Mouse (Mus musculus): ENCODE results near the gene Ppil1. TPM values are rescaled to one million over a fixed set of nuclear protein-coding genes. Genes with fewer than 3 reads are reported as not detected.

Ppil1 gene
- 101 and 104 TPM in 2 replicates for polyA plus RNA-seq (2015; fragmentation: Nextera tagmentation; extraction: Ambion mirVana)

GRCm38 (mm10) chr17:29263840-29264633 lies at the start of gene Ppil1:
TSS of gene Ppil1 (minus strand) at chr17:29264186.
- 8% methylated on average over 38 of the region's 38 CpGs for WGBS
- ATAC-seq (replicated peaks; ENCODE audit: extremely low read depth, insufficient read depth, low FRiP score): peak; percentile 77
- H3K9ac ChIP-seq (ENCODE audit: low read length): peak within 1 kb of the TSS; percentile 86
- H3K27ac ChIP-seq (ENCODE audit: low read length): peak within 1 kb of the TSS; percentile 99
- peak within 1 kb of the TSS; percentile 73 for H3K4me2 ChIP-seq (ENCODE audit: low read depth, low read length)
- no peaks in the 10 kb centered on the region for H3K27me3 ChIP-seq (ENCODE audit: control insufficient read depth, insufficient read depth, low read length)
- H3K9me3 ChIP-seq (replicated peaks; ENCODE audit: control insufficient read depth, low read length): no peaks in the 10 kb centered on the region
- peak within 1 kb of the TSS; percentile 73 for H3K4me3 ChIP-seq (ENCODE audit: low read length)
- peaks cover 29% of the 10 kb centered on the region for H3K4me1 ChIP-seq (ENCODE audit: control insufficient read depth, insufficient read depth, low read length)
- H3K36me3 ChIP-seq (ENCODE audit: control insufficient read depth, insufficient read depth): peaks cover 7% of the 10 kb centered on the region; the same call in 1 of the 2 replicates

GRCm38 (mm10) chr17:29313300-29313699 lies 49.3 kb upstream of the Ppil1 start:
- ATAC-seq (replicated peaks; ENCODE audit: extremely low read depth, insufficient read depth, low FRiP score): no peak
- no peak overlapping the region for H3K9ac ChIP-seq (ENCODE audit: low read length)
- H3K4me3 ChIP-seq (ENCODE audit: low read length): no peak overlapping the region
- H3K36me3 ChIP-seq (ENCODE audit: control insufficient read depth, insufficient read depth): 0 out of 2 replicates have a peak, but pooled peaks cover 3% of the 10 kb centered on the region
- H3K9me3 ChIP-seq (replicated peaks; ENCODE audit: control insufficient read depth, low read length): peaks cover 6% of the 10 kb centered on the region
- H3K4me2 ChIP-seq (ENCODE audit: low read depth, low read length): no peak overlapping the region
- H3K27me3 ChIP-seq (ENCODE audit: control insufficient read depth, insufficient read depth, low read length): no peaks in the 10 kb centered on the region
- no peaks in the 10 kb centered on the region for H3K4me1 ChIP-seq (ENCODE audit: control insufficient read depth, insufficient read depth, low read length)
- no peak overlapping the region for H3K27ac ChIP-seq (ENCODE audit: low read length)

GRCm38 (mm10) chr17:29312082-29312481 lies 48.1 kb upstream of the Ppil1 start:
- 86% methylated on average over 2 of the region's 2 CpGs for WGBS
- Histone ChIP-seq H3K4me3 (ENCODE audit: low read length) (no peak overlapping the region), H3K4me1 (ENCODE audit: control insufficient read depth, insufficient read depth, low read length) (no peaks in the 10 kb centered on the region), H3K27me3 (ENCODE audit: control insufficient read depth, insufficient read depth, low read length) (no peaks in the 10 kb centered on the region), H3K27ac (ENCODE audit: low read length) (no peak overlapping the region), H3K4me2 (ENCODE audit: low read depth, low read length) (no peak overlapping the region), H3K9ac (ENCODE audit: low read length) (no peak overlapping the region), H3K9me3 (replicated peaks; ENCODE audit: control insufficient read depth, low read length) (peaks cover 6% of the 10 kb centered on the region), H3K36me3 (ENCODE audit: control insufficient read depth, insufficient read depth) (0 out of 2 replicates have a peak, but pooled peaks cover 3% of the 10 kb centered on the region)
- ATAC-seq (replicated peaks; ENCODE audit: extremely low read depth, insufficient read depth, low FRiP score): no peak

DNA sequence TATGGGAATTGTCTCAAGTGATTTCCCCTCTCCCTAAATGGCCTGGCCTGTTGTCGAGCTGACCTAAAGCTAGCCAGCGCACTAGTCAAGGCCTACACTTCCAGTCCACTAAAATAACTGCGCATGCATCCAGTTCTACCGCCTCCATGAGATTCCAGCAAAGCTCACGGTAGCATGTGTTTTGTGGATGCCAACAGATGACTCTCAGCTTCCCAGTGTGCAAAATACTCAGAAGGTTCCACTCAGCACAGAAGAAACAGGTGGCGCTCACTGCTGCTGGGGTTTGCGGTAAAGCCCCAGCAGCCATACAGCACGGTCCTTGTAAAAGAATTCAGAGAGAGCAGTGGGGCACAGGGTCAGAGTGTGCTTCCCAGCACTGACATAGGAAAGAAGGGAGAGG lies 47.6 kb upstream of the Ppil1 start:
- WGBS: 81% methylated on average over 8 of the region's 8 CpGs
- Histone ChIP-seq H3K4me3 (ENCODE audit: low read length) (no peak overlapping the region), H3K4me2 (ENCODE audit: low read depth, low read length) (no peak overlapping the region), H3K27ac (ENCODE audit: low read length) (no peak overlapping the region), H3K27me3 (ENCODE audit: control insufficient read depth, insufficient read depth, low read length) (no peaks in the 10 kb centered on the region), H3K4me1 (ENCODE audit: control insufficient read depth, insufficient read depth, low read length) (no peaks in the 10 kb centered on the region), H3K9ac (ENCODE audit: low read length) (no peak overlapping the region), H3K36me3 (ENCODE audit: control insufficient read depth, insufficient read depth) (0 out of 2 replicates have a peak, but pooled peaks cover 3% of the 10 kb centered on the region), H3K9me3 (replicated peaks; ENCODE audit: control insufficient read depth, low read length) (peaks cover 6% of the 10 kb centered on the region)
- no peak for ATAC-seq (replicated peaks; ENCODE audit: extremely low read depth, insufficient read depth, low FRiP score)

- WGBS: 72% methylated on average over 21 of the region's 21 CpGs
- Histone ChIP-seq H3K9ac (ENCODE audit: low read length) (no peak overlapping the region), H3K27ac (ENCODE audit: low read length) (no peak overlapping the region), H3K4me2 (ENCODE audit: low read depth, low read length) (no peak overlapping the region), H3K4me1 (ENCODE audit: control insufficient read depth, insufficient read depth, low read length) (peaks cover 9% of the 10 kb centered on the region), H3K36me3 (ENCODE audit: control insufficient read depth, insufficient read depth) (0 out of 2 replicates have a peak, but pooled peaks cover 3% of the 10 kb centered on the region), H3K27me3 (ENCODE audit: control insufficient read depth, insufficient read depth, low read length) (no peaks in the 10 kb centered on the region), H3K4me3 (ENCODE audit: low read length) (no peak overlapping the region), H3K9me3 (replicated peaks; ENCODE audit: control insufficient read depth, low read length) (peaks cover 6% of the 10 kb centered on the region)
- ATAC-seq (replicated peaks; ENCODE audit: extremely low read depth, insufficient read depth, low FRiP score): no peak
These were observed 46.2 kb upstream of the Ppil1 start for GRCm38 (mm10) chr17:29310056-29310623.

DNA sequence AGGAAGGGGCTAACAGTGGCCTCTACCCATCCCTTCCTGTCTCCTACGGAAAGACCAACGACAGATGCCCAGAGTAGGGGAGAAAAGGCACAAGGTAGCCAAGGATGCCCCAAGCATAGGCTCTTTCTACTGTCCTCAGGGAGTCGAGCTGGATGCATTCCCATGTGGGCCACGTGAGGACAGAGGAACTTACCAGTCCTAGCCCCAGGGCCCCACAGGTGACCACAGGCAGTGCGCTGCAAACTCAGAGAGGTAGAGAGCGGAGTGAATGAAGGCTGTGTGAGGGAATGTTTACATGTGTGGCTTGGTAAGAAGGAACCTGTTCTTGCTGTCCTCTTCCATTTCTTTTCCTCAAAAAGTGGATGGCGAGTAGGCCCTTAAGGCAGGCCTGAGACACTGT lies 41.9 kb upstream of the Ppil1 start:
- no peak for ATAC-seq (replicated peaks; ENCODE audit: extremely low read depth, insufficient read depth, low FRiP score)
- Histone ChIP-seq H3K4me1 (ENCODE audit: control insufficient read depth, insufficient read depth, low read length) (peaks cover 16% of the 10 kb centered on the region), H3K9ac (ENCODE audit: low read length) (peak overlapping the region; percentile 34; the same call in 1 of the 2 replicates), H3K27me3 (ENCODE audit: control insufficient read depth, insufficient read depth, low read length) (no peaks in the 10 kb centered on the region), H3K36me3 (ENCODE audit: control insufficient read depth, insufficient read depth) (peaks cover 8% of the 10 kb centered on the region), H3K27ac (ENCODE audit: low read length) (no peak overlapping the region), H3K4me2 (ENCODE audit: low read depth, low read length) (no peak overlapping the region), H3K4me3 (ENCODE audit: low read length) (no peak overlapping the region), H3K9me3 (replicated peaks; ENCODE audit: control insufficient read depth, low read length) (no peaks in the 10 kb centered on the region)
- WGBS: 54% methylated on average over 7 of the region's 7 CpGs

- 0 out of 2 replicates have a peak overlapping the region, but pooled peaks have one; percentile 4 for H3K4me2 ChIP-seq (ENCODE audit: low read depth, low read length)
- H3K9me3 ChIP-seq (replicated peaks; ENCODE audit: control insufficient read depth, low read length): no peaks in the 10 kb centered on the region
- no peaks in the 10 kb centered on the region for H3K27me3 ChIP-seq (ENCODE audit: control insufficient read depth, insufficient read depth, low read length)
- H3K9ac ChIP-seq (ENCODE audit: low read length): no peak overlapping the region
- WGBS: 16% methylated on average over 15 of the region's 15 CpGs
- no peak overlapping the region; the same call in 1 of the 2 replicates for H3K27ac ChIP-seq (ENCODE audit: low read length)
- no peak for ATAC-seq (replicated peaks; ENCODE audit: extremely low read depth, insufficient read depth, low FRiP score)
- peaks cover 12% of the 10 kb centered on the region for H3K36me3 ChIP-seq (ENCODE audit: control insufficient read depth, insufficient read depth)
- no peak overlapping the region for H3K4me3 ChIP-seq (ENCODE audit: low read length)
- H3K4me1 ChIP-seq (ENCODE audit: control insufficient read depth, insufficient read depth, low read length): peaks cover 16% of the 10 kb centered on the region
These were observed 41.2 kb upstream of the Ppil1 start for GRCm38 (mm10) chr17:29305058-29305806.

DNA sequence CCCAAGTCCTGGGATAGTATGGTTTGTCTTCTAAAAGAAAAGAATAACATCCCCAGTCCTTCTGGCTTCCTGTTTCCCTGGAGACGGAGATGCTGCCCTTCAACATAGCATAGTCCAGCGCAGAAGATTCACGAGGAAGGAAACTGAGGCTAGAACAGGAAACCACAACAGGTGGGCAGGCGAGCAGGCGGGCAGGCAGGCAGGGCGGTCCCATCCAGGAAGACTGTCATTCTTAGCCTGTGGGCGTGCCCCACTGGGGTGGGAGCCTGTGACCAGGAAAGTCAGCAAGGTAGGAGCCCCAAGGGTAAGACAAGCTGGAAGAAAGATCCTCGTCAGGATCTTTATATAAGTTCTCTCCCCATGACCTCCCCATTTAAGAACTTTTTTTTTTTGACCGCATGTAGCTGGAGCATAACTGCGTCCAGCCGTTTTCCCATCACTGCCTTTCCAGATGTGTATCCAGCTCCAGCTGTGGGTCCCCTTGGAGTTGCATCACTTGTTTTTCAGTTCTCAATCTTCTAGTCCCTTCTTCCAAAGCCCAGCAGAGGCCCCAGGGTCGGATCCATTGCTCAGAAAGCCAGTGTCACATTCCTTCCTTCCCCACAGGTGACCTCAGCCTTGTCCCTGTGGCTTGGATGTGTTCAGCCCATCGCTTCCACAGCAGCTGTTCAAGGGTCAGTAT lies 40.5 kb upstream of the Ppil1 start:
- Histone ChIP-seq H3K27me3 (ENCODE audit: control insufficient read depth, insufficient read depth, low read length) (no peaks in the 10 kb centered on the region), H3K4me1 (ENCODE audit: control insufficient read depth, insufficient read depth, low read length) (peaks cover 19% of the 10 kb centered on the region), H3K27ac (ENCODE audit: low read length) (no peak overlapping the region; the same call in 1 of the 2 replicates), H3K9ac (ENCODE audit: low read length) (no peak overlapping the region), H3K4me2 (ENCODE audit: low read depth, low read length) (no peak overlapping the region), H3K9me3 (replicated peaks; ENCODE audit: control insufficient read depth, low read length) (no peaks in the 10 kb centered on the region), H3K36me3 (ENCODE audit: control insufficient read depth, insufficient read depth) (peaks cover 14% of the 10 kb centered on the region), H3K4me3 (ENCODE audit: low read length) (no peak overlapping the region)
- ATAC-seq (replicated peaks; ENCODE audit: extremely low read depth, insufficient read depth, low FRiP score): no peak
- WGBS: 50% methylated on average over 13 of the region's 13 CpGs
